Mouse (Mus musculus) kidney, adult 8-10 months (tissue): ENCODE measurements around the gene Ifi203.
"Not testable (repeated sequence)": the region's sequence is repeated elsewhere in the genome, so short reads cannot be mapped to it uniquely, and the experiment has no call there.

Experiments
- DNase-seq, 2 experiments: peaks; one replicate each; pipeline ENCODE4 v3.0.0; 2022

Ifi203 gene

GRCm38 (mm10) chr1:173887026-173887787 is 55.3 kb downstream of the Ifi203 start:
- not testable (repeated sequence) for DNase-seq

- DNase-seq = peak; percentile 7 to 21
Measured at GRCm38 (mm10) chr1:173880004-173880666, 62.3 kb downstream of the Ifi203 start.

- DNase-seq = not testable (repeated sequence)
Measured at GRCm38 (mm10) chr1:173879225-173879987, 63.1 kb downstream of the Ifi203 start.

GRCm38 (mm10) chr1:173878264-173878663 is 64.2 kb downstream of the Ifi203 start:
- not testable (repeated sequence) for DNase-seq

GRCm38 (mm10) chr1:173877125-173877524 is 65.3 kb downstream of the Ifi203 start:
- not testable (repeated sequence) for DNase-seq
